Mouse (Mus musculus): Measurements from ENCODE around the gene Gm8165.
"Not testable (repeated sequence)": the region's sequence is repeated elsewhere in the genome, so short reads cannot be mapped to it uniquely, and the experiment has no call there.

Gene Gm8165

GRCm38 (mm10) chr14:43677099-43677498 is at the start of gene Gm8165:
TSS of gene Gm8165 (minus strand) at chr14:43677199.
- not testable (repeated sequence) for DNase-seq

- DNase-seq: not testable (repeated sequence)
Observed at GRCm38 (mm10) chr14:43697621-43698020, 20.6 kb upstream of the Gm8165 start, which contains the start of gene Gm7324. TSS of gene Gm7324 (plus strand) at chr14:43697828.

All from kidney, adult 9 months (tissue).